In the genomic region with DNA sequence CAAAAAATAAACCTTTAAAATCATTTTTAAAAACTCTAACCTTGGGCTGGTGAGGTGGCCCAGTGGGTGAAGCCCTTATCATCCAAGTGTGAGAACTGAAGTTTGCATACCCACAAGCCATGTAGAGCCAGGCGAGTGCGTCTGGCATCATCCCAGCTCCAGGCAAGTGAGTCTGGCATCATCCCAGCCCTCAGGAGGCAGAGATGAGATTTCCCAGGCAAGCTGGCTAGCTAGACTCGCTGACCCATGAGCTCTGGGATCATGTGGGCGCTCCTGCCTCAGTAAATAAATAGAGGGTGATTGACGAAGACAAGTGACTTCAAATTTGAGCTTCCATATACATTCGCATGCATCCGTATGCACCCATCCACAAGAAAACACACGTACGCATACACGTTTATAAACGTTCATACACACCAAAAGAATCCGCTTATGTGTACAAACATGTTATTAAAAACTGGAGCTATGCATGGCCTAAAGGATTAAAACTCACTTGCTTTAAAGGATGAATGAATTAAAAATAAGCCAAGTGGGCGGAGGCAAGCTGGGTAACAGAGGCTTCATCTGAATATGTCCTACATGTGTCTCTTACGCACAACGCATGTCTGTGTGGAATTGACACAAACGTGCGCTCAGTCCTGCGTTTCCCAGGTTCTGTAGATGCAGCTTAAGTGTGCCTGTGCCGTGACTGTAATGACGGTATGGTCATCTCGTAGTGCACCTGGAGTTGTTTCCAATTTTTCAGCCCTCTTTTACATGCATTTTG, we compare ENCODE assay signal across 8 mouse cellular contexts. TPM values are rescaled to one million over a fixed set of nuclear protein-coding genes. Genes with fewer than 3 reads are reported as not detected.
DNase-seq lines count a peak whose midpoint lies in the region; ATAC-seq and TF ChIP-seq lines count a peak whose summit lies in the region.

No protein-coding gene starts in this region.

- no peak for TF ChIP-seq CTCF in midbrain, postnatal 0 days (IDR thresholded peaks at IDR 0.05)

- no peak overlapping the region; the same call in 1 of the 2 replicates for H3K4me2 ChIP-seq in forebrain, embryonic 14.5 days (ENCODE audit: low read length)
- H3K4me2 ChIP-seq in hindbrain, embryonic 13.5 days = peak overlapping the region; percentile 37
- peak overlapping the region; percentile 26; the same call in 1 of the 2 replicates for H3K4me2 ChIP-seq in limb, embryonic 14.5 days (replicated peaks; ENCODE audit: low read depth, low read length, severe bottlenecking)
- H3K4me2 ChIP-seq in midbrain, postnatal 0 days (ENCODE audit: low read depth, low read length, poor library complexity, severe bottlenecking) = no peak overlapping the region

- WGBS in forebrain, embryonic 14.5 days = 70% methylated on average over 21 of the region's 21 CpGs
- WGBS in hindbrain, embryonic 13.5 days = 63% methylated on average over 21 of the region's 21 CpGs
- WGBS in limb, embryonic 14.5 days = 65% methylated on average over 21 of the region's 21 CpGs
- WGBS in midbrain, postnatal 0 days = 61% methylated on average over 21 of the region's 21 CpGs

- 0 out of 2 replicates have a peak, but pooled peaks have one; percentile 30 for ATAC-seq in forebrain, embryonic 14.5 days
- ATAC-seq in hindbrain, embryonic 13.5 days (ENCODE audit: low FRiP score) = peak; percentile 40; the same call in 1 of the 2 replicates
- no peak for ATAC-seq in limb, embryonic 14.5 days (ENCODE audit: low FRiP score, low read depth)
- no peak; the same call in 1 of the 2 replicates for ATAC-seq in midbrain, postnatal 0 days (ENCODE audit: low FRiP score)
- ATAC-seq in erythroblast, adult 5-6 weeks (replicated peaks; ENCODE audit: low FRiP score, poor library complexity, severe bottlenecking) = no peak

- no peaks in the 10 kb centered on the region for H3K27me3 ChIP-seq in forebrain, embryonic 14.5 days (replicated peaks; ENCODE audit: control insufficient read depth, insufficient read depth, low read length)
- no peaks in the 10 kb centered on the region for H3K27me3 ChIP-seq in hindbrain, embryonic 13.5 days
- no peaks in the 10 kb centered on the region for H3K27me3 ChIP-seq in limb, embryonic 14.5 days (ENCODE audit: control insufficient read depth, insufficient read depth, low read length)
- no peaks in the 10 kb centered on the region for H3K27me3 ChIP-seq in midbrain, postnatal 0 days (ENCODE audit: insufficient read depth, low read length)

- no peak for TF ChIP-seq POLR2A in limb, embryonic 14.5 days (IDR thresholded peaks at IDR 0.05; ENCODE audit: borderline replicate concordance, extremely low read depth, insufficient read depth, insufficient read length)

- no peaks in the 10 kb centered on the region for H3K9me3 ChIP-seq in forebrain, embryonic 14.5 days (replicated peaks; ENCODE audit: control insufficient read depth, low read length)
- H3K9me3 ChIP-seq in hindbrain, embryonic 13.5 days = no peaks in the 10 kb centered on the region
- no peaks in the 10 kb centered on the region for H3K9me3 ChIP-seq in limb, embryonic 14.5 days (ENCODE audit: control insufficient read depth, low read length)
- H3K9me3 ChIP-seq in midbrain, postnatal 0 days (ENCODE audit: low read length) = no peaks in the 10 kb centered on the region

- 0 out of 2 replicates have a peak overlapping the region, but pooled peaks have one; percentile 1 for H3K9ac ChIP-seq in forebrain, embryonic 14.5 days (ENCODE audit: low read length)
- peak overlapping the region; percentile 60 for H3K9ac ChIP-seq in hindbrain, embryonic 13.5 days
- H3K9ac ChIP-seq in limb, embryonic 14.5 days (ENCODE audit: low read depth, low read length, severe bottlenecking) = peak overlapping the region; percentile 12; the same call in 1 of the 2 replicates
- no peak overlapping the region for H3K9ac ChIP-seq in midbrain, postnatal 0 days (replicated peaks; ENCODE audit: low read length, poor library complexity, severe bottlenecking)

- H3K36me3 ChIP-seq in forebrain, embryonic 14.5 days (ENCODE audit: control insufficient read depth, insufficient read depth, low read length) = no peaks in the 10 kb centered on the region
- H3K36me3 ChIP-seq in hindbrain, embryonic 13.5 days = no peaks in the 10 kb centered on the region
- peaks cover 28% of the 10 kb centered on the region for H3K36me3 ChIP-seq in limb, embryonic 14.5 days (ENCODE audit: control insufficient read depth, insufficient read depth, low read length)
- no peaks in the 10 kb centered on the region for H3K36me3 ChIP-seq in midbrain, postnatal 0 days (ENCODE audit: insufficient read depth, low read length)

- H3K4me1 ChIP-seq in forebrain, embryonic 14.5 days (ENCODE audit: control insufficient read depth, insufficient read depth, low read length) = peaks cover 28% of the 10 kb centered on the region
- peaks cover 54% of the 10 kb centered on the region for H3K4me1 ChIP-seq in hindbrain, embryonic 13.5 days (replicated peaks)
- H3K4me1 ChIP-seq in limb, embryonic 14.5 days (ENCODE audit: control insufficient read depth, insufficient read depth, low read length) = peaks cover 44% of the 10 kb centered on the region
- H3K4me1 ChIP-seq in midbrain, postnatal 0 days (ENCODE audit: insufficient read depth, low read length) = peaks cover 12% of the 10 kb centered on the region; the same call in 1 of the 2 replicates

- peak overlapping the region; percentile 89 for H3K27ac ChIP-seq in forebrain, embryonic 14.5 days (ENCODE audit: low read depth, low read length)
- H3K27ac ChIP-seq in hindbrain, embryonic 13.5 days = peak overlapping the region; percentile 92
- peak overlapping the region; percentile 81 for H3K27ac ChIP-seq in limb, embryonic 14.5 days (replicated peaks; ENCODE audit: low read depth, low read length)
- peak overlapping the region; percentile 70 for H3K27ac ChIP-seq in midbrain, postnatal 0 days (ENCODE audit: low read depth, low read length)

- peak; percentile 71 for DNase-seq in Muller cell, postnatal 12 days (ENCODE audit: inconsistent ontology term)
- DNase-seq in brain, adult 2 months (ENCODE audit: low read depth, low spot score) = peak; percentile 87
- DNase-seq in forebrain, embryonic 14.5 days (ENCODE audit: low spot score) = peak; percentile 71
- DNase-seq in limb, embryonic 14.5 days (ENCODE audit: low spot score) = no peak
- peak; percentile 76 for DNase-seq in midbrain, postnatal 0 days (ENCODE audit: low spot score)
- DNase-seq in frontal cortex, postnatal 10 days (ENCODE audit: low spot score in 2 of 2) = no peak

- no peak overlapping the region for H3K4me3 ChIP-seq in forebrain, embryonic 14.5 days (ENCODE audit: low read depth, low read length)
- H3K4me3 ChIP-seq in hindbrain, embryonic 13.5 days = no peak overlapping the region
- H3K4me3 ChIP-seq in limb, embryonic 14.5 days (replicated peaks; ENCODE audit: low read length) = no peak overlapping the region
- no peak overlapping the region for H3K4me3 ChIP-seq in midbrain, postnatal 0 days (ENCODE audit: low read depth, low read length)

RNA-seq across cellular contexts. Expression of a gene that starts 12.3 kb away (rescaled TPM):
- polyA plus RNA-seq in forebrain, embryonic 14.5 days (2014; fragmentation: Nextera tagmentation; extraction: Ambion mirVana) = 4.9 and 7.2 TPM in 2 replicates
- polyA plus RNA-seq in hindbrain, embryonic 13.5 days (2015; fragmentation: Nextera tagmentation; extraction: Ambion mirVana) = 10.9 and 11.3 TPM in 2 replicates
- polyA plus RNA-seq in limb, embryonic 14.5 days (2012; rRNA removed) = 106 TPM in 2 replicates
- 83.3 and 94.1 TPM in 2 replicates for polyA plus RNA-seq in limb, embryonic 14.5 days (2014; fragmentation: Nextera tagmentation; extraction: Ambion mirVana)
- total RNA-seq in midbrain, postnatal 0 days (2014; rRNA removed) = 8.9 and 16.4 TPM in 2 replicates
- 8.6 and 8.7 TPM in 2 replicates for polyA plus RNA-seq in midbrain, postnatal 0 days (2015; fragmentation: Nextera tagmentation; extraction: Ambion mirVana)
- 0.84 TPM in 1 of 2 replicates, not detected in the other for total RNA-seq in erythroblast, adult 5-6 weeks (2015; ENCODE audit: low replicate concordance)
- total RNA-seq in erythroblast, adult 5-6 weeks (2017; ENCODE audit: low replicate concordance) = 0.84 TPM in 1 of 2 replicates, not detected in the other

RNA-seq across cellular contexts. Expression of a gene that starts 43.3 kb away (rescaled TPM):
- polyA plus RNA-seq in forebrain, embryonic 14.5 days (2014; fragmentation: Nextera tagmentation; extraction: Ambion mirVana) = 39.3 and 44.8 TPM in 2 replicates
- 30.9 and 31.1 TPM in 2 replicates for polyA plus RNA-seq in hindbrain, embryonic 13.5 days (2015; fragmentation: Nextera tagmentation; extraction: Ambion mirVana)
- 115 and 157 TPM in 2 replicates for polyA plus RNA-seq in limb, embryonic 14.5 days (2012; rRNA removed)
- 129 and 141 TPM in 2 replicates for polyA plus RNA-seq in limb, embryonic 14.5 days (2014; fragmentation: Nextera tagmentation; extraction: Ambion mirVana)
- total RNA-seq in midbrain, postnatal 0 days (2014; rRNA removed) = 19.5 and 31.7 TPM in 2 replicates
- 32.8 and 35.1 TPM in 2 replicates for polyA plus RNA-seq in midbrain, postnatal 0 days (2015; fragmentation: Nextera tagmentation; extraction: Ambion mirVana)
- total RNA-seq in erythroblast, adult 5-6 weeks (2015; ENCODE audit: low replicate concordance) = 2.1 and 15.6 TPM in 2 replicates
- 0.56 TPM in 1 of 2 replicates, not detected in the other for total RNA-seq in erythroblast, adult 5-6 weeks (2017; ENCODE audit: low replicate concordance)

Comparison
In these comparisons a context has a peak if more than half of its experiments do, and no peak if none do; other contexts are left out.
1. DNase-seq: peak in Muller cell, postnatal 12 days (single experiment), brain, adult 2 months (single experiment), forebrain, embryonic 14.5 days (single experiment) and midbrain, postnatal 0 days (single experiment); none in limb, embryonic 14.5 days (single experiment) and frontal cortex, postnatal 10 days (0 of 2).
2. ATAC-seq: peak in forebrain, embryonic 14.5 days (single experiment) and hindbrain, embryonic 13.5 days (single experiment); none in limb, embryonic 14.5 days (single experiment), midbrain, postnatal 0 days (single experiment) and erythroblast, adult 5-6 weeks (single experiment).
3. H3K4me2 ChIP-seq: peak in hindbrain, embryonic 13.5 days (single experiment) and limb, embryonic 14.5 days (single experiment); none in forebrain, embryonic 14.5 days (single experiment) and midbrain, postnatal 0 days (single experiment).
4. Peak in every context shown above with its lines, with median percentiles within 50 percentile points of each other: H3K27ac ChIP-seq.